Mouse (Mus musculus) spleen, postnatal 36 days (tissue): ENCODE measurements around the gene Anln.
"Not testable (repeated sequence)": the region's sequence is repeated elsewhere in the genome, so short reads cannot be mapped to it uniquely, and the experiment has no call there.

Source experiments
- DNase-seq, 2 experiments: peaks; one replicate each; pipeline ENCODE4 v3.0.0; 2022; ENCODE audit warnings: low spot score in 2 of 2, mixed read lengths in 1 of 2

Gene Anln

GRCm38 (mm10) chr9:22322381-22323211 lies 66.4 kb downstream of the Anln start:
- DNase-seq: no peak

- no peak for DNase-seq
These were observed 69.9 kb downstream of the Anln start for GRCm38 (mm10) chr9:22319109-22319508.

- DNase-seq: not testable (repeated sequence)
These were observed 72.9 kb downstream of the Anln start for GRCm38 (mm10) chr9:22316047-22316446.

- DNase-seq: no peak
These were observed 74.9 kb downstream of the Anln start for GRCm38 (mm10) chr9:22314066-22314465.

GRCm38 (mm10) chr9:22313218-22313617 lies 75.8 kb downstream of the Anln start:
- peak in 1 of 2 experiments; percentile 14 for DNase-seq

- no peak for DNase-seq
These were observed 79.3 kb downstream of the Anln start for GRCm38 (mm10) chr9:22309651-22310050.

- DNase-seq: not testable (repeated sequence)
These were observed 81.1 kb downstream of the Anln start for GRCm38 (mm10) chr9:22307920-22308262.

GRCm38 (mm10) chr9:22307156-22307919 lies 81.7 kb downstream of the Anln start, which contains the start of gene Zfp810:
TSS of gene Zfp810 (minus strand) at chr9:22307648.
- DNase-seq: peak; percentile 94

GRCm38 (mm10) chr9:22306726-22307125 lies 82.3 kb downstream of the Anln start:
- DNase-seq: no peak

GRCm38 (mm10) chr9:22302199-22302598 lies 86.8 kb downstream of the Anln start:
- DNase-seq: no peak
